Mouse (Mus musculus) adrenal gland, postnatal 4 days (tissue): ENCODE data around the gene Tmem246. TPM values are rescaled to one million over a fixed set of nuclear protein-coding genes. Genes with fewer than 3 reads are reported as not detected.
A peak's percentile ranks its signal among the peaks of the same experiment; 100 is the strongest.
"Not testable (repeated sequence)": the region's sequence is repeated elsewhere in the genome, so short reads cannot be mapped to it uniquely, and the experiment has no call there.

ENCODE experiments used
- DNase-seq, 2 experiments: peaks; one replicate each; pipeline ENCODE4 v3.0.0; 2021 to 2022; ENCODE audit warnings: low spot score in 2 of 2, mixed read lengths in 2 of 2
- long read RNA-seq, 2 experiments: library from polyadenylated mRNA; stranded (forward); transcript quantifications; one replicate each; pipeline ENCODE4 v2.0.0; 2021
- total RNA-seq, 2 experiments: library from RNA; stranded (reverse); gene quantifications; 2 replicates each; pipeline ENCODE4 v1.2.3; 2021

Gene Tmem246
- 10 to 100 TPM; 13.8 to 14.0 TPM for total RNA-seq
- long read RNA-seq, experiment 1, transcript Tmem246-202 (2 exons, 748 nt), result minor isoform, 15 of 43 reads
- long read RNA-seq, experiment 1, transcript Tmem246-201 (2 exons, 2,989 nt), result major isoform, 19 of 43 reads
- long read RNA-seq, experiment 1, partial matches to known transcripts, result 0 of 43 reads
- long read RNA-seq, experiment 1, other reads (novel, unspliced or antisense), result 9 of 43 reads
- long read RNA-seq, experiment 2, transcript Tmem246-202 (2 exons, 748 nt), result minor isoform, 20 of 49 reads
- long read RNA-seq, experiment 2, transcript Tmem246-201 (2 exons, 2,989 nt), result major isoform, 22 of 49 reads
- long read RNA-seq, experiment 2, partial matches to known transcripts, result 0 of 49 reads
- long read RNA-seq, experiment 2, other reads (novel, unspliced or antisense), result 7 of 49 reads

DNA sequence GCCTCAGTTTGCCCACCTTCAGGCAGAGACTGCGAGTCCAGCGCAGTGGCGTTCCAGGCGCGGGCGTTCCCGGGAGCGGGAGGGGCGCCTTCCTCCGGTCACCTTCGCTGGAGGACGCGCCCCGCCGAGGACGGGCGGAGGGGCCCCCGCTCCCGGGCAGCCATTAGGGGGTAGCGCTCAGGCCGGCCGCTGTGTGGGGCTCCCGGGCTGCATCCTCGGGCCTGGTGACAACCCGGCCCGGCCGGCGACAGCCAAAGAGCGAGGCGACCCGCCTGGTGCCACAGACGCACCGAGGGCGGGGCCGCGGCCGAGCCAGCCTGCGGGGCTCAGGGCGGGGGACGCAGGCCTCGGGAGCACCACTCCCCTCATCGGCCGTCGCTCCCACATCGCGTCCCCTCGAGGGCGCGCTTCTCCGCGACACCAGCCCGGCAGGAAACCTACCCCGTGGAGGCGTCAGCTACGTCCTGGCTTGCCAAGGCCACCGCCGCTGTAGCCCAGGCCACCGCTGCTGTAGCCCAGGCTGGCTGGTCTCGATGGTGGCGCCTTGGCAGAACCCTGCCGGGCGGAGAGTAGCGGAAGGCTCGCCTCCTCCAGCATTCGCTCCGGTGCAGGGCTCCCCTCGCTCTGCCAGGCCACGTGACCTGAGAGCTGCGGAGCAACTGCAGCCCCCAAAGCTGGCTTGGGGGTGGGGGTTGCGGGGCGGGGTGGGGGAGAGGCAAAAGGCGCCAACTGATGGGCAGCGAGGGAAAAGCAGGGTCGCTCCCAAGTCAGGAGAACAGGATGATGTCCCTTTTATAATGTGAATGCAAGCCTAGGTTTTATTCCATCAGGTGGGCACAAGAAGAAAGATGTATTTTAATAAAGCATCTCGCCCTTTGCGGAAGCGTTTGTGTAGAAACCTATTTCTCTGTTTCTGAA is at the start of gene Tmem246:
Gene Tmem246, minus strand, starts transcription at position 694 of the 918 bp plus-strand sequence.
- DNase-seq, result peak; percentile 32 to 36

DNA sequence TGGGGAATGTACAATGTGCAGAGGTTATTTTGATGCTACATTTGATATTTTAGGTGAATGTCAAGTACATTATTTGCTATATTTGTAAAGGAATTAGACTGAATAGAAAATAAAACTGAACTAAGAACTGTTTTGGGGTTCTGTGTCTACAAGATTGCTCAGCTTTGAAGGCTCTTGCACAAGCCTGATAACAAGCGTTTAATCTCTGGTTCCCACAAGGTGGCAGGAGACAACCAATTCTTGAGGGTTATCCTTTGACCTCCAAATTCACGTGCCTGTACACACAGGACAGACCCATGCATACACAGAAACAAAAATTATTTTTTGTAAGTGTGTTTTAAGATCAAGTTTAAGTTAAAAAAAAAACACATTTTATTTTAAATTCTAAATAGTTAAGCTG is 42.2 kb upstream of the Tmem246 start:
- DNase-seq, result no peak

- DNase-seq, result no peak
These were observed 40.1 kb upstream of the Tmem246 start for GRCm38 (mm10) chr4:49637821-49638220.

DNA sequence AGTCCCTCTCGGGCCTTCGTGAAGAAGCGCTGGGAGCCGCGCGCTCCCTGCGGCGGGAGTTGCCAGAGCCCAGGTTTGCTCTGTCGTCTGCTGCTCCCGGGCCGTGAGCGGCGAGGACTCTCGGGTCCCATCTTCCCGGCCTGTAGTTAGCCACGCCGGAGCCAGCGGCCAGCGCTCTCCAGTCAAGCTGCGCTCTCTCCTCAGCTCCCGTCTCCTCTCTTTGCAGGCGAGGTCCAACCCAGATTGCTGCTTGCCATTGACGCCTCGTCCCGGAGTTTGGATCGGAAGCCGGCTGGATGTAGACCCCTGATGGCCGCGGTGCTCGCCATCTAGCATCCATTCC is 34.4 kb upstream of the Tmem246 start:
- no peak for DNase-seq

DNA sequence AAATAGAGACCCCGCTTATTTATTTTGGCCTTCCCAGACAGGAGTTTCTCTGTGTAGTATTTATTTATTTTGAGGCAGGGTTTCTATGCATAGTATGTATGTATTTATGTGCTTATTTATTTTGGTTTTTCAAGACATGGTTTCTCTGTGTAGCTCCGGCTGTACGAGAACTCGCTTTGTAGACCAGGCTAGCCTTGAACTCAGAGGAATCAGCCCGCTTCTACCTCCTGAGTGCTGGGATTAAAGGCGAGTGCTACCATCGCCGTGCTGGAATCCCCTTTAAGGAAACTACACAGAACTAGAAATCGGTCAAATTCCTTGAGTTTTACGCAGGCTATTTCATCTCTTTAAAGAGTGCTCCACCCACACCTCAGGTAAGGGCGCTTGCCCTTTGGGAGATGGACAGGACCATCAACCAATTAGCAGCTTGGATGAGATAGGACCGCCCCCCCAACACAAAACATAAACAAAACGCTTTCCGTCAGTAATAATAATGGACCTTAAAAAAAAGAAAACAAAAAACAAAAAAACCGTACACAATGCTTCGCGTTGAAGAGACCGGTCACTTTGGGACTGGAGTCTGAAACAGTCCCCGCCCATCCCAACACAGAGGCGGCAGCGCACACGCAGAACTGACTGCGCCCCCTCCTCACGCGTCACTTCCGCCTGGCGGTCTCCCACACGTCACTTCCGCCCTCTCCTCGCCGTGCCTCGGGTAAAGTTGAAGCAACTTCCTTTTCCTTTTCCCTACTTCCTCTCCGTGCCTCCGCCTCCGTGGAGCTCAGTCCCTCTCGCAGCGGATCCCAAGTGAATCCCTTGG is 33.9 kb upstream of the Tmem246 start, which contains the start of gene Rnf20:
Gene Rnf20, plus strand, starts transcription at position 688 of the 820 bp plus-strand sequence.
- DNase-seq, result peak; percentile 81 to 89

GRCm38 (mm10) chr4:49628941-49629340 is 31.3 kb upstream of the Tmem246 start:
- DNase-seq, result no peak

DNA sequence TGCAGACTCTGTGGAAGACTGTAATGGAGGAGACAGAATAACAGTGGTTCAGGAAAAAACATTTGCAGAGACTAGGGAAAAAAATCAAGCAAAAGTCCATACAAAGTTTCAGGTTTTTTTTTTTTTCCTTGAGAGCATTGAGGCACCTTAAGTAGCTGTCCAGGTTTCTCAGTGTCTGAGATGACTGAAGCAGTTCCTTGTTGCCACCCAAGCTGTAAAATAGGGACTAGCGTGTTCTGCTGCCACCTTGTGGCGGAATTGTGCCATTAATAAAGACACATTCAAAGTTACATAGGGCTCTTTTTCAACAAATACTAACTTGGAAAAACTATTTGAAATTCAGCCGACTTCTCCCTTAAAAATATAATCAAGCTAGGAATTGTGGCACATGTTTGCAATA is 29.3 kb upstream of the Tmem246 start:
- peak; percentile 28 to 46 for DNase-seq

- not testable (repeated sequence) for DNase-seq
These were observed 27.3 kb upstream of the Tmem246 start for GRCm38 (mm10) chr4:49624969-49625368.

- DNase-seq, result no peak
These were observed 26.2 kb upstream of the Tmem246 start for GRCm38 (mm10) chr4:49623916-49624315.

- DNase-seq, result no peak
These were observed 24.6 kb upstream of the Tmem246 start for GRCm38 (mm10) chr4:49622272-49622671.

DNA sequence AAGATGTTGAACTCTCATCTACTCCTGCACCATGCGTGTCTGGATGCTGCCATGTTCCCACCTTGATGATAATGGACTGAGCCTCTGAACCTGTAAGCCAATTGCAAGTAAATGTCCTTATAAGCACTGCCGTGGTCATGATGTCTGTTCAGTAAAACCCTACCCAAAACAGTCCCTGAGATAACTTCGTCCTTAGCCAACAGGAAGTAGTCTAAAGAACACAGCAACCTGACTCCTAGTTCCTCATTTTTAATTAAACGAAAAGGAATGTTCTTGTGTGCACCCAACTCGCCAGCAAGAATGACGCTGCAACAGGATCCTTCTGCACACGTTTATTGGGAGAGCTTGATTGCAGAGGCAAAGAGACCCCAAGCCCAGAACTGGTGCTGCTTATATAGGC is 22.2 kb upstream of the Tmem246 start:
- not testable (repeated sequence) for DNase-seq

GRCm38 (mm10) chr4:49616924-49617323 is 19.2 kb upstream of the Tmem246 start:
- DNase-seq, result no peak

GRCm38 (mm10) chr4:49605459-49605858 is 7.8 kb upstream of the Tmem246 start:
- DNase-seq, result no peak

DNA sequence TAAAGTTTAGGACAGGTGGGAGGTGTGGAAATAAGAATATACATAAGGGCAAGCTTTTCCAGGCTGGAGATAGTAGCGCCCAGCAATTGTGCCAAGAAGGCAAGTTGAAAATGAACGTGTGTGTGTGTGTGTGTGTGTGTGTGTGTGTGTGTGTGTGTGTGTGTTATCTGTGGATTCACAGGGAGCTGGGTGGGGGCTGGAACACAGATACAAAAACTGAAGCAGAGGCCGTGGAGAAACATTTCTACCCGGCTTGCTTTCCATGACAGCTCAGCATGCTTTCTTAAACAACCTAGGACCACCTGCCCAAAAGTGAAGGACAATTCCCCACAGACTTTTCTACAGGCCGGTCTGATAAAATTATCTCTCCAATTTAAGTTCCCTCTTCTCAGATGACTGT is 6.9 kb upstream of the Tmem246 start:
- DNase-seq, result no peak

DNA sequence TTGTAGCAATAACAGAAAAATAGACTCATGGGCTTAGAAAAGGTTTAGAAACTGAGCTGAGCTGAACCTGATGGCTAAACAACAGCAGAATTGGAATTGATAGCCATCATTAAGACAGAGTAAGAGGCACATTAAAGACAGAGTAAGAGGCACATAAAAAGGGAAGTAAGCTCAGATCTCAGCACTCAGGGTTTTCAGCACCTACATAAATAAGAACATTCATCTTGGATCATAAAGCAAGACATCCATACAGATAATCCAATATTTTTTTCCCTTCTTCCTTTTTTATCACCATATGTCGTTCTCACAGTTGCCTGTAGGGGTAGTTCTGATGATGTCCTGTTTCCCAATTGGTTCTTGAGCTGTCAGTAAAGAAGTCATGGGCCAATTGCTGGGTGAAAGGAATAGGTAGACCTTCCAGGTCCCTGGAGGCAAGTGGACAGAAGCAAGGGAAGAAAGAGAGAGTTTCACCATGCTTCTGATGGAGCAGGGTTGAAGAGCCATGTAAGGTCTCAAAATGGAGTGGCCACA is 6.4 kb upstream of the Tmem246 start:
- DNase-seq, result no peak

GRCm38 (mm10) chr4:49603161-49603560 is 5.5 kb upstream of the Tmem246 start:
- DNase-seq, result no peak

DNA sequence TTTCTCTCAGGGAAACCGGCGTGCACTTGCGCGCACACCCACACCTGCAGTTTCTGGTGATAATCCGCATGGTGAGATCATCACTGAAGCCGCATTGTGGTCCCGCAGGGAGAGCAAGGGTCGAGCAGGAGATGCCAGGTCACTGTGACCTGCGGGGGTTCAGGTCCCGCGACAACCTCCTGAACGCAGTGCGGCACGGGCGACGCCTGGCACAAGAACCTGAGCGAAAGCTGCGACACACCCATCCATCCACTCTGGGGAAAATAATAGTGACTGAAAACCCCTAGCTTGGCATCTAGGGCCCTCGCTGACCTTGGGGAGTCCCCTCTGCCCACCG is 862 bp downstream of the Tmem246 start:
- peak in 1 of 2 experiments; percentile 8 for DNase-seq

DNA sequence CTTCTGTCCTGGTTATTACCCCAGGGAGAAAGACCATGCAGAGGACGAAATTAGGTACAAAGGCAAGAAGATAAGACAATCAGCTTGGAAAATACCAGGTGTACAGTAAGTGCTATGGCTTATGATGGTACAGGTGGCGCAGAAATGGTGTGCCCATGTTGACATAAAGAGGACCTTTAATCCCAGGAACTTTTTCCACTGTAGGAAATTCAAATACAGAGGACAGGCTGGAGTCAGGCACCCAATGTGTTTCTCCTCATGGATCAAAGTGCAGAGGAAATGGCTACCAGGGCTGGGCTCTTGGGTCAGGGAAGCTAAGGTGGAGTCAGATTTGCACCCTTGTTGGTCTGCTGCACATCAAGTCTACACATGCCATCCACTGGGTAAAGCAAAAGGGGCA is 7.5 kb downstream of the Tmem246 start:
- no peak for DNase-seq

DNA sequence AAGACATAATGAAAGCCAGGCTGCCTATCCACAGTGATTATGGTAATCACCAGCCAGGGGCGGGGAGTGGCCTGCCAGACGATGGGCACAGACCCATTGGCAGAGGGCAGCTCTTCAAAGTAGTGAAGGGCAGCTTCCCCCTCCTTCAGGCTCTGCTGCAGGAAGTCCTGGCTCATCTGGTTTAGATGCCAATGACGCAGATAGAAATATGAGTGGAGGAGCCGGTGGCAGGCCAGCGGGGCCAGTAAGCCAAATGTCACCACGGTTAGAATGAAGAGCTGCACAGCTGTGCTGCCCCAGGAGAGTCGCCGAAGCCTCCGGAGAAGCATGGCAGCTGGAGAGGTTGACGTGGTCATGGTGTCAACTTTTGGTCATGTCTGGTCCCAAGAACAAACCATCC is 10.9 kb downstream of the Tmem246 start:
- DNase-seq, result no peak

DNA sequence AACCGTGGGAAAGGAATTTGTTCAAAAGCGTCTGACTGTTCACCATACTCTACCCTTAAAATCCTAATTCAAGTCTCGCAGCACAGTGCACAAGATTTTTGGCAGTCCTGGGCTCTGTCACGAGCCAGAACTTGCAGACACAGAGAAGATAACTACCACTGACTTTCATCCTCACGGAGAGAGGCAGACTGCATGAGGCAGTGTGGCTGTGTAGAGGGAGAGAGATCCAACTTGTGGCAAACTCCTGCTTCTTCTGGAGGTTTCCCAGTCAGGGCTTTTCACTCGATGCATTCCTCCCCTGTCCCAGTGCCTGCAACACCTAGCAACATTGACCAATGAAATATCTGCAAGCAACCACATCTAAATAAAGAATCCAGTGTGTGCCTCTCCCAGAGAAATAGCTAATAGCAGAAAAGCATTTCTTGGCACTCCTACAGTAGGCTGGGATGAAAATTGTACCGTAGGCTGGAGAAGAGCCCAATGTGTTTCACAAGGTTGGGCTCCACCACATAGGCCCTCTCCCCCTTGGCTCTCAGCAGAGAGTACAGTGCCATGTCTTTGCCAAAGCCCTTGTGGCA is 12.1 kb downstream of the Tmem246 start:
- no peak for DNase-seq
